Mouse (Mus musculus) right cerebral cortex, postnatal 4 days (tissue): ENCODE data around the gene Serpinf1.
A peak's percentile ranks its signal among the peaks of the same experiment; 100 is the strongest.

Source experiments
- DNase-seq: peaks from one replicate; pipeline ENCODE4 v3.0.0-alpha.2; 2022

Gene Serpinf1

DNA sequence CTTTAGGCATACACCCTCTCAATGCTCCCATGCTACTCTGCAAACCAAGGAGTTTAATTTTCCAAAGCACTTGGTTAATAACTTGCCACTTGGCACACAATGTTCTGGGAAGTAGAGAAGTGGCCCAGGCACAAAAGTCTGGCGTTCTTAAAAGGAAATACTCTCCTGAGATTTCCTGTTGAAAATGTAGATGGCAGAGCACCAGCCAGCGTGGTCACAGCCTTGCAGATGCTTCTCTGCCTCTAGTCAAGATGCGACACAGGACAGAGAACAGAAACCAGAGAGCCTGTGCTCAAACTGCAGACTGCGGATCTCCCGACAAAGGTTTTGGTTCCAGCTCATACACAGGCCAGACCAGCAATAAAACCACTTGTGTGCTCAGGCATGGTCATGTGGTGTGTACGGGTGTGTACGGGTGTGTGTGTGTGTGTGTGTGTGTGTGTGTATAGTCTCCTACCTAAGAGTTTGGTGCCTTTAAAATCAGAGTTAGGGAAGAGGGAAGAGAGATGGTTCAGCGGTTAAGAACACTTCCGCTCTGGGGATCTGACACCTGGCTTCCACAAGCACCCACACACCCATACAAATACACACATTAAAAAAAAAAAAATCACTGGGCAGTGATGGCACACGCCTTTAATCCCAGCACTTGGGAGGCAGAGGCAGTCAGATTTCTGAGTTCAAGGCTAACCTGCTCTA lies 32.7 kb upstream of the Serpinf1 start:
- no peak for DNase-seq

DNA sequence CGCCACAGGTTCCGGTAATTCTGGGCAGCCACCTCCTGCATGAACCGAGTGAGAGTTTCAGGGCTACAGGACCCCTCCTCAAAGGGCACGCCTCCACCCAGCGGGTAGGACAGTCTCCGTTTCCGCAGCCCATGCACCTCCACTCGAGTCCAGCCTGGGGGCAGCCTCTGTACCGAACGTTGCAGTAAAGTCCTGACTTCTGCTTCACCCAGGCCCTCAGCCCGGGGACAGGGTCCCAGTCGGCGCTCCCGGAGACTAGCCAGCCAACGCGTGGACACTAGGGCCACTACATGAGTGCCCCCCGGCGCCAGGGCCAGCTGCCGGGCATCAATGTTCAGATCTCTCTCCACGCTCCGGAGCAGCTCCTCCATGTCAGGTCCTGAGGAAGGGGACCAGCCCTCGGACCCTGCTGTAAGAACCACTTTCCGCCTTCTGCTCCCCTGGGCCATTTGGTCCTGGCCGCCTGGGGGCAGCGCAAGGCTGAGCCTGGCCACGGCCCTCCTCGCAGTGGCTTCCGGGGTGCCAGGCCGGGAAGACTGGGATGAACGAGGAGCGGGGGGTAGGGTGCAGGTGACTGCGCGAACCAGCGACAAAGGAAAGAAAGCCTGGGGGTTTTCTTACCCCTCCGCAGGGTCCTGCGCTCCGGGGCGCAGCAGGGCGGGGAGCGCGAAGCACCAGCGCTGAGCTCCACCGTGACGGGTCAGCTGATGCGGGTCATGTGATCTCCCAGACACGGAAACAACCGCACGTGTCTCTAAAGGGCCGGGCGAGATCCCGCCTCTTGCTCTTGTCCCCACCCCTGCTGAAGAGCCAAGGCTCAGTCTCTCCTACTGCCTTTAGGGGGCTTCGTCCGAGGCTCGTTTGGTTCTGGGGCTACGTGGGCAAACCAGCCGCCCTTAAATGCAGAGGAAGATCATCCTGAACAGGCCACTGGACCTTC lies 31.8 kb upstream of the Serpinf1 start, which contains the start of gene Wdr81:
Gene Wdr81, minus strand, starts transcription at position 727 of the 940 bp plus-strand sequence.
- peak; percentile 78 for DNase-seq

- no peak for DNase-seq
These were observed 30.5 kb upstream of the Serpinf1 start for GRCm38 (mm10) chr11:75452812-75453557.

DNA sequence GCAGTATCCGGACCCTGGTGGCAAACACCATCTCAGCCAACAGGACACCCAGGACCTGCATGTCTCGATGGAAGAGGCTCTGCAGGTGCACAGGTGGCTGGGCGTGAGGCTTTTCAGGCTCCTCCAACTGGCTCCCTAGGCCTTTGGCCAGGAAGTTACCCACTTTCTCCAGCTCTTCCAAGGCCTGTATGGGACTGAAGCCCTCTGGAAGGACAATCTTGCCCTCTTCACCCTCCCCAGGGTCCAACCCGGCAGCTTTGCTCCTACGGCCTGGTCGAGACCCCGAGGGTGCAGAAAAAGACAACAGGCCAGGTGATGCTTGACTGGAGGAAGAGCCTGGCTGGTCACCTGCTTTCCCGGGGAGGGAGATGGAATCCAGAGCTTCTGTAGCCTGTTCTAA lies 29.6 kb upstream of the Serpinf1 start:
- no peak for DNase-seq

DNA sequence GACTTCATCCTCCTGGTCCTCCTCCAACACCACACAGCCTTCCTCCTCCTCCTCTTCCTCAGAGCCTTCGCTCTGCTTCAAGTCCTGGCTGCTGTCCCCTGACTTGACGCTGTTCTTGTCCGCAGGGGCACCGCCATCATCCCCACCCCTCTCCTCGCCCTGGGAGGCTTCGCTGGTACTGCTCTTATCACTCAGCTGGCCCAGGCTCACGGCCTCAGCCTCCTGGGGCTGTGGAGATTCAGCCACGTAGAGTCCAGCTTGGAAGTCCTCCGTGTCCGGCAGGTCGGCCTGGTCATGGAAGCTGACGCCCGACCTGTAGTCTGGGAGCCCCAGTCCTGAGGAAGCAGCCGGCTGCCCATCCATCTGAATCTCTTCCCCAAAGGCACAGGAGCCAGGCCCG lies 28.4 kb upstream of the Serpinf1 start:
- DNase-seq = no peak

GRCm38 (mm10) chr11:75450304-75450908 lies 27.9 kb upstream of the Serpinf1 start:
- DNase-seq = no peak

DNA sequence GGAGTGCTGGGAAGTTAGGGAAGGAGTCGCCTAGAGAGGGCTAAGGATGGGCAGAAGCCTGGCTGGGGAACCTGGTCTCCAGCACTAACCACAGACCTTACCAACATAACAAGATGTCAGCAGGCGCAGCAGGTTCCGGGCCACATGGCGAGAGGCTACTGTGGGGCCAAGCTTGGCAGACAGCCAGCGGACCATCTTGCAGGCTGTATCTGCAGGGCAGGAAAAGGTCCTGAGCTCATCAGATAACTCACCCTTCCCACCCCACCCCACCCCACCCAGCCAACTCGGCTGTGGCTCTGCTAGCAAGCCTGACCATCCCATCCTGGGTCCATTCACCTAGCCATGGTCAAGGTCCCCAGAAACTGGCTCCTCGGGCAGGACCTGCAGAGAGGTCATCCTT lies 27.2 kb upstream of the Serpinf1 start:
- no peak for DNase-seq

GRCm38 (mm10) chr11:75448575-75448974 lies 26.1 kb upstream of the Serpinf1 start:
- no peak for DNase-seq

GRCm38 (mm10) chr11:75443711-75444110 lies 21.2 kb upstream of the Serpinf1 start:
- no peak for DNase-seq

DNA sequence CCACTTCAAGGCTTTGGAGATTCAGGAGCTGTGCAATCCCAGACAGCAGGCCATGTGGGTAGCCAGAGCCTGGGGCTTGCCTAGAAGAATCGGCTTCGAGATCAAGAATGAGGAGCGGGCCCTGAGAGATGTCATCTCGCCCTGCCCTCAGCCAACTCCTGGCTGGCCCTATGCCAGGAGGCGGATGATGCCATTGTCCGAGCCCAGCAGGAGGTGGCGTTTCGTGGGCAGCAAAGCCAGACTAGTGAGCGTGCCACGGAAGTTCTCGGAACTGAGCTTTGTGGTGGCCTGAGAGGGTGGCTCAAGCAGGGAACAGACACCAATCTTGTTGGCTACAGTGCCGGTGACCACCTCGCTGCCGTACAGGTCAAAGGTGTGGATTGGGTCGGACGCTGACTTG lies 19.1 kb upstream of the Serpinf1 start:
- DNase-seq = no peak

GRCm38 (mm10) chr11:75441034-75441433 lies 18.5 kb upstream of the Serpinf1 start:
- DNase-seq = no peak

DNA sequence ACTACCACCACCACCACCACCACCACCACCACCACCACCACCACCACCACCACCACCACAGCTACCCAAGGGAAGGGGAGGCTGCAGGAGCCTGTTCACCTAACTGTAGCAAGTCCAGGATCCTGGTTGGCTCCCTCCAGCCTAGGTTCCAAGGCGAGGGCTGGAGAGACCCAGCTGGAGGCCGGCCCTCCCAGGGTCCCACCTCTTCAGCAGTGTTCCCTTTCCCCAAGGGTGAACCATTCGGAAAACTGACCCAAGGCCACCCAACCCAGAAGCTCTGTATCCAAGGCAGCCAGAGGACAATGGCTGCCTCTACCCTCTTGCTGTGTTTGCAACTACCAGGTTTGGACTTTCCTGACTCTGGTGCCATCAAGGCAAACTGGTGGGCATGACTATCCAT lies 17.4 kb upstream of the Serpinf1 start:
- no peak for DNase-seq

- no peak for DNase-seq
These were observed 16.9 kb upstream of the Serpinf1 start, which contains the start of gene Serpinf2 for GRCm38 (mm10) chr11:75439363-75439762. TSS of gene Serpinf2 (minus strand) at chr11:75439591.

DNA sequence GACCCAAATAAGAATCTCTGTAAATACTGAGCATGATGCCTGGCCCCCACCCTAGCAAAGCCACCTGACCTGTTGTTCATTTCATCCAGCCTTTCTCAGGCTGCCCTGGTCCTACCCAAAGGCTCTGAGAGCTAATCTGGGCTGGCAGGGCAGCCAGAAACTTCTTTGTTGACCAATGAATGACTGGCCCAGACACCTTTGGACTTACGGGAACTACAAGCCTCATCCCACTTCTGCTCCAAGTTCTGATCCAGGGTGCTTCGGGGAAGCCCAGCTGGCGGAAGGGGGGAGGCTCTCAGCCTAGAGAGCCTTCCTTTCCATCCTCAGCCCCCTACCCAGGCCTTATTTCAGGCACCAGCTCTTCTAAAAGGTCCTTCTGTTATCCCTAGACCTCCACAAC lies 16.3 kb upstream of the Serpinf1 start:
- DNase-seq = no peak

- DNase-seq = no peak
These were observed 15.7 kb upstream of the Serpinf1 start for GRCm38 (mm10) chr11:75438194-75438593.

DNA sequence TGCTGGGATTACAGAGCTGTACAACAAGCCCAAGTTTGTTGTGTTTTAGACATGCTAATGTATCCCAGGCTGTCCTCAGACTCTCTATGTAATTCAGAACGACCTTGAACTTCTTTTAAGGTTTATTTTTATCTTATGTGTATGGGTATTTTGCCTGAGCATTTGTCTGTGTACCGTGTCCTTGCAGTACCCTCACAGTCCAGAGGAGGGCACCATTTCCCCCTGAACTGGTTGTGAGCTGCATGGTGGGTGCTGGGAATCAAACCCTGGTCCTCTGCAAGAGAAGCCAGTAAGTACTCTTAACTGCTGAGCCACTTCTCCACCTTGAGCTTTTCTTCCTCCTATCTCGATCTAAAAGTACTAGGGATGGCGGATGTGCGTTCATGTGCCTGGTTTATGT lies 11.6 kb upstream of the Serpinf1 start:
- no peak for DNase-seq

- peak; percentile 75 for DNase-seq
These were observed 8.8 kb upstream of the Serpinf1 start for GRCm38 (mm10) chr11:75431307-75431706.

GRCm38 (mm10) chr11:75429019-75429705 lies 6.7 kb upstream of the Serpinf1 start:
- DNase-seq = no peak

GRCm38 (mm10) chr11:75424459-75424858 lies 2.0 kb upstream of the Serpinf1 start:
- DNase-seq = no peak

- DNase-seq = no peak
These were observed 1.5 kb upstream of the Serpinf1 start for GRCm38 (mm10) chr11:75424033-75424432.

- no peak for DNase-seq
These were observed 590 bp upstream of the Serpinf1 start for GRCm38 (mm10) chr11:75423091-75423490.

DNA sequence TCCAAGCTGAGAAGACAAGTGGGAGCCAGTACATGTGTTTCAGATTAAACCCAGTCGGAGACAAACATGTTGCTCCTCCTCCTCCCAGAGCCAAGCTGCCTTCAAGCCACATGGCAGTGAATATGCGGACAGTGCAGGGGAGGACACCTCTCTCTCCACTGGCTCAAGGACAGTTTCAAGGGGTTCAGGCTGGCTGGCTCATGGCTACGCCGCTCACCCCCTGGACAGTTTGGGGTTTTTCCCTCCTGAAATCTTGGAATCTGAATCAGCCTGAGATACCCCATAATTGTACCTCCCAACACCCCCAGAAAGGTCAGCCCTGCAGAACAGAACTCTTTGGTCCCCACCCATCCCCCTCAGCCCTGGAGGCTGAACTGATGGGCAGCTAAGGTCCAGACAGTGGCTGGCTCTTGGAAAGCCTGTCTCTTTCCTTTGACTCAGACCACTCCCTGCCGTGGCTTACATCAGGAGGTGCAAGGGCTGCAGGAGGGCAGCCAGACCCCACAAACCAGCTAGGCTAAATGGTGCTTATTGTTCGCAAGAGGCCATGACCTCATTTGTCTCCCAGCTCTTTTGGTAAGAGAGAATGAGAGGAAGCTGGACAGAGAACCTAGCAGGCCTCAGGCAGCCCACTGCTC lies 1.0 kb downstream of the Serpinf1 start:
- no peak for DNase-seq
